Mouse (Mus musculus) kidney, adult 2 months (tissue): ENCODE measurements around the gene Fbp1. TPM values are rescaled to one million over a fixed set of nuclear protein-coding genes. Genes with fewer than 3 reads are reported as not detected.
"Not testable (repeated sequence)": the region's sequence is repeated elsewhere in the genome, so short reads cannot be mapped to it uniquely, and the experiment has no call there.

Experiments
- DNase-seq: peaks from one replicate; pipeline ENCODE4 v3.0.0; 2021
- H3K27ac ChIP-seq: fragments of 200-500 bp; 2 replicates; pipeline ENCODE4 v1.5.1; 2012; ENCODE audit warnings: low read depth, low read length, control low read depth, inconsistent platforms; ENCODE audit not compliant: insufficient read depth
- H3K27me3 ChIP-seq: fragments of 200-500 bp; replicated peaks from 2 replicates; pipeline ENCODE4 v1.6.1; 2012; ENCODE audit warnings: mild to moderate bottlenecking, moderate library complexity, low read length, inconsistent platforms; ENCODE audit not compliant: control insufficient read depth, insufficient read depth
- H3K36me3 ChIP-seq: fragments of 200-500 bp; 2 replicates; pipeline ENCODE4 v1.6.1; 2012; ENCODE audit warnings: mild to moderate bottlenecking, moderate library complexity, low read length, inconsistent platforms; ENCODE audit not compliant: control insufficient read depth, insufficient read depth
- H3K4me1 ChIP-seq: fragments of 200-500 bp; 2 replicates; pipeline ENCODE4 v1.6.1; 2011; ENCODE audit warnings: low read length; ENCODE audit not compliant: control insufficient read depth, insufficient read depth
- H3K4me3 ChIP-seq: fragments of 200-500 bp; 2 replicates; pipeline ENCODE4 v1.5.1; 2011; ENCODE audit warnings: mild to moderate bottlenecking, low read depth, low read length, control low read depth; ENCODE audit not compliant: insufficient read depth
- CTCF ChIP-seq: fragments of 200-500 bp; conservative IDR thresholded peaks from 2 replicates; pipeline ENCODE4 v1.5.1; 2011; ENCODE audit warnings: low read depth, mild to moderate bottlenecking, control low read depth, low read length, moderate library complexity, mixed read lengths; ENCODE audit not compliant: insufficient read depth, insufficient read length
- POLR2A ChIP-seq: fragments of 200-500 bp; IDR thresholded peaks from one replicate; pipeline ENCODE4 v1.6.1; 2011; ENCODE audit warnings: low read depth, low read length, control low read depth
- WGBS: fragments of 180-500 bp; shearing (Covaris S2); methylation state at CpG from one replicate; pipeline ENCODE4 v1.1.7; 2018; 5-methylcytosine and 5-hydroxymethylcytosine counted together
- polyA plus RNA-seq: library from polyadenylated mRNA; depleted of rRNA; stranded (reverse); fragments of >200 nt; gene quantifications from 2 replicates; pipeline ENCODE4 v1.2.3, GENCODE M21; 2012; rRNA removed

Gene Fbp1
- polyA plus RNA-seq, 1 experiment: 1,525 TPM

GRCm38 (mm10) chr13:62854666-62855065 is 33.4 kb downstream of the Fbp1 start:
- H3K27me3 ChIP-seq: no peaks in the 10 kb centered on the region
- H3K4me1 ChIP-seq: no peaks in the 10 kb centered on the region; the same call in 1 of the 2 replicates
- no peak overlapping the region for H3K27ac ChIP-seq
- no peak overlapping the region for H3K4me3 ChIP-seq
- no peaks in the 10 kb centered on the region for H3K36me3 ChIP-seq
- WGBS: 11% methylated on average over 15 of the region's 15 CpGs
- peak; percentile 69 for DNase-seq
- TF ChIP-seq CTCF: peak; percentile 86
- TF ChIP-seq POLR2A: no peak

GRCm38 (mm10) chr13:62833341-62833740 is 54.7 kb downstream of the Fbp1 start:
- Histone ChIP-seq H3K4me3 (no peak overlapping the region), H3K36me3 (no peaks in the 10 kb centered on the region), H3K27me3 (no peaks in the 10 kb centered on the region), H3K27ac (no peak overlapping the region), H3K4me1 (no peaks in the 10 kb centered on the region)
- no peak for TF ChIP-seq POLR2A
- no peak for TF ChIP-seq CTCF
- no peak for DNase-seq
- WGBS: 57% methylated on average over 4 of the region's 4 CpGs

- Histone ChIP-seq H3K27me3 (no peaks in the 10 kb centered on the region), H3K36me3 (no peaks in the 10 kb centered on the region), H3K4me3 (no peak overlapping the region), H3K4me1 (no peaks in the 10 kb centered on the region), H3K27ac (no peak overlapping the region)
- WGBS: 78% methylated on average over 2 of the region's 2 CpGs
- DNase-seq: no peak
- TF ChIP-seq POLR2A (no peak), CTCF (no peak)
These were observed 55.8 kb downstream of the Fbp1 start for GRCm38 (mm10) chr13:62832239-62832638.

GRCm38 (mm10) chr13:62815705-62816104 is 72.4 kb downstream of the Fbp1 start:
- WGBS: 87% methylated on average over 3 of the region's 3 CpGs
- not testable (repeated sequence) for H3K27ac ChIP-seq, H3K4me1 ChIP-seq, H3K4me3 ChIP-seq, H3K27me3 ChIP-seq, H3K36me3 ChIP-seq, DNase-seq

Other genes starting within 250 kb of the Fbp1 start
- gene Platr25, start 127.6 kb downstream of the Fbp1 start, polyA plus RNA-seq: 0.53 and 0.94 TPM in 2 replicates
- gene Gm5141, start 102.5 kb downstream of the Fbp1 start, polyA plus RNA-seq: 0.90 and 1.1 TPM in 2 replicates
- 28.8 and 35.3 TPM in 2 replicates for gene Fbp2, start 29.9 kb downstream of the Fbp1 start, polyA plus RNA-seq
- gene 2010111I01Rik, start 76.6 kb upstream of the Fbp1 start, polyA plus RNA-seq: 84.5 and 94.1 TPM in 2 replicates